Mouse (Mus musculus) forebrain, embryonic 13.5 days (tissue): Measurements from ENCODE around the gene Crmp1. TPM values are rescaled to one million over a fixed set of nuclear protein-coding genes. Genes with fewer than 3 reads are reported as not detected.

Experiments used
- ATAC-seq: fragments of 200-750 bp; cut with Nextera tagmentation; 2 replicates; pipeline ENCODE4 v1.8.0; 2017
- H3K27ac ChIP-seq: fragments of 300-500 bp; sonication (generic); 2 replicates; pipeline ENCODE4 v1.5.1; 2015; ENCODE audit warnings: inconsistent platforms, mild to moderate bottlenecking, moderate library complexity
- H3K27me3 ChIP-seq: fragments of 300-500 bp; sonication (generic); 2 replicates; pipeline ENCODE4 v1.6.1; 2015; ENCODE audit warnings: mild to moderate bottlenecking, inconsistent platforms
- H3K36me3 ChIP-seq: fragments of 300-500 bp; sonication (generic); 2 replicates; pipeline ENCODE4 v1.6.1; 2015; ENCODE audit warnings: mild to moderate bottlenecking, inconsistent platforms; ENCODE audit not compliant: poor library complexity, severe bottlenecking
- H3K4me1 ChIP-seq: fragments of 300-500 bp; sonication (generic); 2 replicates; pipeline ENCODE4 v1.6.1; 2015; ENCODE audit warnings: inconsistent platforms
- H3K4me2 ChIP-seq: fragments of 300-500 bp; sonication (generic); 2 replicates; pipeline ENCODE4 v1.6.1; 2015; ENCODE audit warnings: inconsistent platforms, mild to moderate bottlenecking, moderate library complexity
- H3K4me3 ChIP-seq: fragments of 300-500 bp; sonication (generic); 2 replicates; pipeline ENCODE4 v1.5.1; 2015; ENCODE audit warnings: mild to moderate bottlenecking, inconsistent platforms
- H3K9ac ChIP-seq: fragments of 300-500 bp; sonication (generic); 2 replicates; pipeline ENCODE4 v1.6.1; 2015; ENCODE audit warnings: mild to moderate bottlenecking, inconsistent platforms
- H3K9me3 ChIP-seq: fragments of 300-500 bp; sonication (generic); replicated peaks from 2 replicates; pipeline ENCODE4 v1.6.1; 2016; ENCODE audit warnings: inconsistent platforms
- WGBS: fragments of 180-500 bp; shearing (Covaris S2); methylation state at CpG from one replicate; pipeline ENCODE4 v1.1.7; 2015; 5-methylcytosine and 5-hydroxymethylcytosine counted together
- polyA plus RNA-seq: library from polyadenylated mRNA; unstranded; fragments of >200 nt; fragmentation: Nextera tagmentation; extraction: Ambion mirVana; gene quantifications from 2 replicates; pipeline ENCODE4 v1.2.1, GENCODE M21; 2015

Gene Crmp1
- polyA plus RNA-seq, 1 experiment from 2014 or later, result 474 TPM

- Histone ChIP-seq H3K36me3 (peaks cover 14% of the 10 kb centered on the region; the same call in 1 of the 2 replicates), H3K4me1 (peaks cover 77% of the 10 kb centered on the region), H3K9ac (no peak overlapping the region), H3K27ac (no peak overlapping the region; the same call in 1 of the 2 replicates), H3K9me3 (no peaks in the 10 kb centered on the region), H3K4me2 (no peak overlapping the region), H3K27me3 (no peaks in the 10 kb centered on the region), H3K4me3 (no peak overlapping the region)
- ATAC-seq, result no peak
- WGBS, result 64% methylated on average over 7 of the region's 7 CpGs
These were observed 15.1 kb downstream of the Crmp1 start for GRCm38 (mm10) chr5:37256823-37257222.

GRCm38 (mm10) chr5:37257243-37257642 lies 15.5 kb downstream of the Crmp1 start:
- Histone ChIP-seq H3K4me1 (peaks cover 77% of the 10 kb centered on the region), H3K27ac (no peak overlapping the region), H3K4me3 (no peak overlapping the region), H3K27me3 (no peaks in the 10 kb centered on the region), H3K9ac (no peak overlapping the region), H3K36me3 (peaks cover 13% of the 10 kb centered on the region; the same call in 1 of the 2 replicates), H3K9me3 (no peaks in the 10 kb centered on the region), H3K4me2 (no peak overlapping the region)
- WGBS, result 53% methylated on average over 5 of the region's 5 CpGs
- no peak for ATAC-seq

- peaks cover 53% of the 10 kb centered on the region for H3K4me1 ChIP-seq
- 60% methylated on average over 5 of the region's 5 CpGs for WGBS
These were observed 20.0 kb downstream of the Crmp1 start for GRCm38 (mm10) chr5:37261734-37262133.

GRCm38 (mm10) chr5:37263816-37264215 lies 22.1 kb downstream of the Crmp1 start:
- Histone ChIP-seq H3K4me2 (no peak overlapping the region), H3K9ac (no peak overlapping the region), H3K36me3 (peaks cover 36% of the 10 kb centered on the region), H3K27me3 (no peaks in the 10 kb centered on the region), H3K4me3 (no peak overlapping the region), H3K27ac (no peak overlapping the region), H3K9me3 (no peaks in the 10 kb centered on the region), H3K4me1 (peaks cover 32% of the 10 kb centered on the region)
- 88% methylated on average over 6 of the region's 6 CpGs for WGBS
- no peak for ATAC-seq

More at GRCm38 (mm10) chr5:37261734-37262133, 20.0 kb downstream of the Crmp1 start:
- Histone ChIP-seq H3K27ac (peak overlapping the region; percentile 19), H3K4me3 (no peak overlapping the region), H3K9ac (no peak overlapping the region), H3K36me3 (peaks cover 17% of the 10 kb centered on the region), H3K27me3 (no peaks in the 10 kb centered on the region), H3K9me3 (no peaks in the 10 kb centered on the region), H3K4me2 (no peak overlapping the region)
- ATAC-seq, result peak; percentile 75

- H3K36me3 ChIP-seq, result peaks cover 96% of the 10 kb centered on the region
- no peak overlapping the region for H3K4me3 ChIP-seq
- no peak overlapping the region for H3K4me2 ChIP-seq
- H3K9ac ChIP-seq, result no peak overlapping the region
- H3K4me1 ChIP-seq, result no peaks in the 10 kb centered on the region
- no peaks in the 10 kb centered on the region for H3K9me3 ChIP-seq
- WGBS, result 93% methylated on average over 11 of the region's 11 CpGs
- no peaks in the 10 kb centered on the region for H3K27me3 ChIP-seq
- H3K27ac ChIP-seq, result no peak overlapping the region
- peak; percentile 28; the same call in 1 of the 2 replicates for ATAC-seq
These were observed 39.3 kb downstream of the Crmp1 start for GRCm38 (mm10) chr5:37281021-37281420.

GRCm38 (mm10) chr5:37288374-37288773 lies 46.6 kb downstream of the Crmp1 start:
- no peaks in the 10 kb centered on the region for H3K9me3 ChIP-seq
- no peak overlapping the region for H3K4me2 ChIP-seq
- H3K27ac ChIP-seq, result no peak overlapping the region
- WGBS, result 84% methylated on average over 3 of the region's 3 CpGs
- no peaks in the 10 kb centered on the region for H3K4me1 ChIP-seq
- peak; percentile 20 for ATAC-seq
- peaks cover 88% of the 10 kb centered on the region for H3K36me3 ChIP-seq
- H3K9ac ChIP-seq, result no peak overlapping the region
- no peak overlapping the region for H3K4me3 ChIP-seq
- H3K27me3 ChIP-seq, result no peaks in the 10 kb centered on the region

- Histone ChIP-seq H3K27me3 (no peaks in the 10 kb centered on the region), H3K9ac (no peak overlapping the region), H3K27ac (no peak overlapping the region), H3K4me1 (no peaks in the 10 kb centered on the region), H3K4me3 (no peak overlapping the region), H3K36me3 (peaks cover 79% of the 10 kb centered on the region), H3K4me2 (no peak overlapping the region), H3K9me3 (no peaks in the 10 kb centered on the region)
- WGBS, result 21% methylated on average over 3 of the region's 3 CpGs
- peak; percentile 50 for ATAC-seq
These were observed 47.5 kb downstream of the Crmp1 start for GRCm38 (mm10) chr5:37289236-37289635.

GRCm38 (mm10) chr5:37290983-37291382 lies 49.2 kb downstream of the Crmp1 start:
- Histone ChIP-seq H3K27me3 (no peaks in the 10 kb centered on the region), H3K36me3 (peaks cover 64% of the 10 kb centered on the region), H3K27ac (no peak overlapping the region), H3K9me3 (no peaks in the 10 kb centered on the region), H3K9ac (no peak overlapping the region), H3K4me3 (no peak overlapping the region), H3K4me1 (no peaks in the 10 kb centered on the region), H3K4me2 (no peak overlapping the region)
- no peak for ATAC-seq
- 68% methylated on average over 9 of the region's 9 CpGs for WGBS

- H3K4me3 ChIP-seq, result no peak overlapping the region
- no peak overlapping the region for H3K27ac ChIP-seq
- no peak overlapping the region for H3K4me2 ChIP-seq
- H3K36me3 ChIP-seq, result peaks cover 23% of the 10 kb centered on the region
- peak; percentile 55; the same call in 1 of the 2 replicates for ATAC-seq
- no peaks in the 10 kb centered on the region for H3K9me3 ChIP-seq
- H3K27me3 ChIP-seq, result no peaks in the 10 kb centered on the region
- H3K9ac ChIP-seq, result no peak overlapping the region
- WGBS, result 69% methylated on average over 10 of the region's 10 CpGs
- no peaks in the 10 kb centered on the region for H3K4me1 ChIP-seq
These were observed 55.0 kb downstream of the Crmp1 start for GRCm38 (mm10) chr5:37296717-37297116.

GRCm38 (mm10) chr5:37298370-37298769 lies 56.6 kb downstream of the Crmp1 start:
- H3K9ac ChIP-seq, result no peak overlapping the region
- H3K36me3 ChIP-seq, result peaks cover 13% of the 10 kb centered on the region; the same call in 1 of the 2 replicates
- H3K4me3 ChIP-seq, result no peak overlapping the region
- H3K27me3 ChIP-seq, result no peaks in the 10 kb centered on the region
- H3K27ac ChIP-seq, result no peak overlapping the region
- no peaks in the 10 kb centered on the region for H3K9me3 ChIP-seq
- WGBS, result 27% methylated on average over 7 of the region's 7 CpGs
- H3K4me2 ChIP-seq, result no peak overlapping the region
- H3K4me1 ChIP-seq, result no peaks in the 10 kb centered on the region
- 0 out of 2 replicates have a peak, but pooled peaks have one; percentile 31 for ATAC-seq

- no peak for ATAC-seq
- Histone ChIP-seq H3K27me3 (no peaks in the 10 kb centered on the region), H3K27ac (no peak overlapping the region), H3K4me1 (no peaks in the 10 kb centered on the region), H3K36me3 (peaks cover 66% of the 10 kb centered on the region), H3K4me3 (no peak overlapping the region), H3K9me3 (peaks cover 3% of the 10 kb centered on the region; the same call in 1 of the 2 replicates), H3K9ac (no peak overlapping the region), H3K4me2 (no peak overlapping the region)
- 92% methylated on average over 9 of the region's 9 CpGs for WGBS
These were observed 68.3 kb downstream of the Crmp1 start for GRCm38 (mm10) chr5:37310026-37310425.

GRCm38 (mm10) chr5:37312980-37313722 lies 71.4 kb downstream of the Crmp1 start:
- no peak for ATAC-seq
- Histone ChIP-seq H3K9me3 (peaks cover 11% of the 10 kb centered on the region), H3K36me3 (peaks cover 82% of the 10 kb centered on the region), H3K4me2 (no peak overlapping the region), H3K4me3 (no peak overlapping the region), H3K27me3 (no peaks in the 10 kb centered on the region), H3K9ac (no peak overlapping the region), H3K27ac (no peak overlapping the region), H3K4me1 (no peaks in the 10 kb centered on the region)
- 85% methylated on average over 12 of the region's 12 CpGs for WGBS
